ENCODE assay signal across 7 mouse cellular contexts in the genomic region with DNA sequence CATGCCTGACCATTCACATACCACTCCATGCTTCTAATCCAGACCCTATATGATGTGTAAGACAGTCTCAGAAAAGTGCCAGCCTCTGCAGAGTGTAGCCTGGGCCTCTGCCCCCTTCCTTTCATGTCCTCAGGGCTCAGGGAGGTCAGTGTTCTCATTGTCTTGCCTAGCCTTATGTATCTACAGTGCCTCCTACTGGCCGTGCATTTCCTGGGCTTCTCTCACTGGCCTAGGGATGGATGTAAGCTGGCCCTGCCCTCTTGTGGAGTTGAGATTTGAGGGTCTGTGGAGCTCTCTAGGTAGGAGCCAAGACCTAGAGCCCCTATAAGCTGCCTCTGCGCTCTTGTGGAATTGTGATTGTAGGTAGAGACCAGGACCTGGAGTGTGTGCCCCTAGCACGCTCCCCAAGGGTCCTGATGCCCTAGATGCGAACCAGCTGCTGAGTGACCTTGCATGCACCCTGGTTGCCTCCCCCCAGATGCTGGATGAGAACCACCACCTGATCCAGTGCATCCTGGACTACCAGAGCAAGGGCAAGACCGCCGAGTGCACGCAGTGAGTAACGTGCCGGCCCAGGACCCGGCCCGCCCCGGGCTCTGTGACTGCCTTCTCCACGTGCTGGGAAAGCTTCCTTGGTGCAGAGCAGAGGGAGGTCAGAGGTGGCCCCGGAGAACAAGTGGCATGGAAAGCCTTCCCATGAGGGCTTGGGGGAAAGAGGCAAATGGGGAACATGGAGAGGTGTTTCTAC. TPM values are rescaled to one million over a fixed set of nuclear protein-coding genes. Genes with fewer than 3 reads are reported as not detected.
DNase-seq lines count a peak whose midpoint lies in the region; TF ChIP-seq lines count a peak whose summit lies in the region.

No protein-coding gene starts in this region.

- H3K36me3 ChIP-seq in kidney, adult 2 months (ENCODE audit: control insufficient read depth, insufficient read depth, low read length) = 0 out of 2 replicates have a peak, but pooled peaks cover 2% of the 10 kb centered on the region
- H3K36me3 ChIP-seq in ES-Bruce4 (ENCODE audit: control insufficient read depth, insufficient read depth, low read length, poor library complexity, severe bottlenecking) = no peaks in the 10 kb centered on the region
- peaks cover 62% of the 10 kb centered on the region for H3K36me3 ChIP-seq in limb, embryonic 10.5 days

- no peak for DNase-seq in kidney, adult 2 months
- DNase-seq in kidney, adult 8-10 months = no peak
- DNase-seq in lung, postnatal 14 days = peak; percentile 44
- no peak for DNase-seq in limb, embryonic 10.5 days (ENCODE audit: low spot score)
- no peak for DNase-seq in layer of hippocampus, adult 18-20 months (ENCODE audit: low spot score in 2 of 2)

- no peak overlapping the region for H3K9ac ChIP-seq in ES-Bruce4 (ENCODE audit: low read depth, poor library complexity, severe bottlenecking)

- peak; percentile 50 for TF ChIP-seq CTCF in kidney, adult 2 months (conservative IDR thresholded peaks at IDR 0.05; ENCODE audit: insufficient read depth, insufficient read length, low read depth, low read length)
- TF ChIP-seq CTCF in ES-Bruce4 (IDR thresholded peaks at IDR 0.05; ENCODE audit: low read depth, low read length) = peak; percentile 51
- peak; percentile 34; the same call in 1 of the 2 replicates for TF ChIP-seq CTCF in bone marrow, adult 2 months (IDR thresholded peaks at IDR 0.05; ENCODE audit: control insufficient read depth, insufficient read depth, low read length)

- H3K4me1 ChIP-seq in kidney, adult 2 months (ENCODE audit: control insufficient read depth, insufficient read depth, low read length) = no peaks in the 10 kb centered on the region
- no peaks in the 10 kb centered on the region for H3K4me1 ChIP-seq in ES-Bruce4 (ENCODE audit: control insufficient read depth, insufficient read depth, low read length)
- no peaks in the 10 kb centered on the region for H3K4me1 ChIP-seq in bone marrow, adult 2 months (ENCODE audit: control insufficient read depth, insufficient read depth, low read length)
- peaks cover 9% of the 10 kb centered on the region; the same call in 1 of the 2 replicates for H3K4me1 ChIP-seq in limb, embryonic 10.5 days

- WGBS in kidney, adult 2 months = 86% methylated on average over 14 of the region's 14 CpGs
- 91% methylated on average over 14 of the region's 14 CpGs for WGBS in bone marrow, adult 2 months
- WGBS in limb, embryonic 10.5 days = 92% methylated on average over 14 of the region's 14 CpGs

- H3K27me3 ChIP-seq in kidney, adult 2 months (replicated peaks; ENCODE audit: control insufficient read depth, insufficient read depth, low read length) = no peaks in the 10 kb centered on the region
- H3K27me3 ChIP-seq in ES-Bruce4 (ENCODE audit: control insufficient read depth, insufficient read depth, low read length, poor library complexity, severe bottlenecking) = no peaks in the 10 kb centered on the region
- H3K27me3 ChIP-seq in limb, embryonic 10.5 days (ENCODE audit: low read depth, poor library complexity, severe bottlenecking) = no peaks in the 10 kb centered on the region

- TF ChIP-seq EP300 in ES-Bruce4 (IDR thresholded peaks at IDR 0.05; ENCODE audit: insufficient read depth, low read depth, low read length) = no peak

- H3K4me3 ChIP-seq in kidney, adult 2 months (ENCODE audit: insufficient read depth, low read depth, low read length) = no peak overlapping the region
- no peak overlapping the region for H3K4me3 ChIP-seq in ES-Bruce4 (ENCODE audit: low read depth, low read length)
- H3K4me3 ChIP-seq in bone marrow, adult 2 months (replicated peaks; ENCODE audit: control insufficient read depth, low read depth, low read length) = no peak overlapping the region
- H3K4me3 ChIP-seq in limb, embryonic 10.5 days = no peak overlapping the region

- H3K27ac ChIP-seq in kidney, adult 2 months (ENCODE audit: insufficient read depth, low read depth, low read length) = no peak overlapping the region
- H3K27ac ChIP-seq in ES-Bruce4 (ENCODE audit: insufficient read depth, low read length) = no peak overlapping the region
- H3K27ac ChIP-seq in bone marrow, adult 2 months (ENCODE audit: control insufficient read depth, insufficient read depth, low read depth, low read length, poor library complexity) = no peak overlapping the region
- no peak overlapping the region for H3K27ac ChIP-seq in limb, embryonic 10.5 days

- H3K9me3 ChIP-seq in ES-Bruce4 (replicated peaks; ENCODE audit: control insufficient read depth, insufficient read depth, low read length, poor library complexity, severe bottlenecking) = no peaks in the 10 kb centered on the region
- H3K9me3 ChIP-seq in limb, embryonic 10.5 days (replicated peaks) = no peaks in the 10 kb centered on the region

- TF ChIP-seq POLR2A in kidney, adult 2 months (IDR thresholded peaks at IDR 0.05; ENCODE audit: low read depth, low read length) = no peak
- no peak for TF ChIP-seq POLR2A in ES-Bruce4 (IDR thresholded peaks at IDR 0.05; ENCODE audit: insufficient read depth, low read length)
- no peak for TF ChIP-seq POLR2A in bone marrow, adult 2 months (IDR thresholded peaks at IDR 0.05; ENCODE audit: borderline replicate concordance, control insufficient read depth, low read depth, low read length)

RNA-seq across cellular contexts. Expression of a gene that starts 9.9 kb away (rescaled TPM):
- 6.7 and 7.5 TPM in 2 replicates for polyA plus RNA-seq in kidney, adult 2 months (2012; rRNA removed)
- 5.1 TPM in 2 replicates for polyA plus RNA-seq in ES-Bruce4 (2011; ENCODE audit: insufficient read depth, insufficient read length, low read depth, missing spikeins)
- polyA plus RNA-seq in bone marrow, adult 2 months (2011; ENCODE audit: insufficient read depth, insufficient read length, low replicate concordance, missing spikeins) = 1.4 and 1.9 TPM in 2 replicates
- polyA plus RNA-seq in limb, embryonic 10.5 days (2016; fragmentation: Nextera tagmentation; extraction: Ambion mirVana) = 5.8 and 7.4 TPM in 2 replicates
- 10 to 100 TPM; 45.3 to 45.8 TPM for total RNA-seq in layer of hippocampus, adult 18-20 months (2021)

RNA-seq across cellular contexts. Expression of a gene that starts 9.9 kb away (rescaled TPM):
- 156 and 185 TPM in 2 replicates for polyA plus RNA-seq in kidney, adult 2 months (2012; rRNA removed)
- polyA plus RNA-seq in ES-Bruce4 (2011; ENCODE audit: insufficient read depth, insufficient read length, low read depth, missing spikeins) = 257 and 264 TPM in 2 replicates
- 81.3 and 149 TPM in 2 replicates for polyA plus RNA-seq in bone marrow, adult 2 months (2011; ENCODE audit: insufficient read depth, insufficient read length, low replicate concordance, missing spikeins)
- 868 and 947 TPM in 2 replicates for polyA plus RNA-seq in limb, embryonic 10.5 days (2016; fragmentation: Nextera tagmentation; extraction: Ambion mirVana)
- total RNA-seq in layer of hippocampus, adult 18-20 months (2021) = 100 to 1,000 TPM; 163 to 171 TPM

RNA-seq across cellular contexts. Expression of a gene that starts 18.2 kb away (rescaled TPM):
- 24.3 and 26.2 TPM in 2 replicates for polyA plus RNA-seq in kidney, adult 2 months (2012; rRNA removed)
- polyA plus RNA-seq in ES-Bruce4 (2011; ENCODE audit: insufficient read depth, insufficient read length, low read depth, missing spikeins) = 12.4 and 14.7 TPM in 2 replicates
- 3.5 and 8.2 TPM in 2 replicates for polyA plus RNA-seq in bone marrow, adult 2 months (2011; ENCODE audit: insufficient read depth, insufficient read length, low replicate concordance, missing spikeins)
- polyA plus RNA-seq in limb, embryonic 10.5 days (2016; fragmentation: Nextera tagmentation; extraction: Ambion mirVana) = 32.1 and 33.1 TPM in 2 replicates
- 10 to 100 TPM; 17.9 to 18.9 TPM for total RNA-seq in layer of hippocampus, adult 18-20 months (2021)

RNA-seq across cellular contexts. Expression of a gene that starts 27.4 kb away (rescaled TPM):
- polyA plus RNA-seq in kidney, adult 2 months (2012; rRNA removed) = 27.2 and 29.5 TPM in 2 replicates
- polyA plus RNA-seq in ES-Bruce4 (2011; ENCODE audit: insufficient read depth, insufficient read length, low read depth, missing spikeins) = 55.6 and 59.8 TPM in 2 replicates
- 19.9 and 37.9 TPM in 2 replicates for polyA plus RNA-seq in bone marrow, adult 2 months (2011; ENCODE audit: insufficient read depth, insufficient read length, low replicate concordance, missing spikeins)
- polyA plus RNA-seq in limb, embryonic 10.5 days (2016; fragmentation: Nextera tagmentation; extraction: Ambion mirVana) = 8.1 and 9.1 TPM in 2 replicates
- total RNA-seq in layer of hippocampus, adult 18-20 months (2021) = 10 to 100 TPM; 97.5 to 98.5 TPM

RNA-seq across cellular contexts. Expression of a gene that starts 52.1 kb away (rescaled TPM):
- 0.08 and 0.17 TPM in 2 replicates for polyA plus RNA-seq in kidney, adult 2 months (2012; rRNA removed)
- 0.24 TPM in 1 of 2 replicates, not detected in the other for polyA plus RNA-seq in ES-Bruce4 (2011; ENCODE audit: insufficient read depth, insufficient read length, low read depth, missing spikeins)
- not detected in 2 replicates for polyA plus RNA-seq in bone marrow, adult 2 months (2011; ENCODE audit: insufficient read depth, insufficient read length, low replicate concordance, missing spikeins)
- not detected in 2 replicates for polyA plus RNA-seq in limb, embryonic 10.5 days (2016; fragmentation: Nextera tagmentation; extraction: Ambion mirVana)
- total RNA-seq in layer of hippocampus, adult 18-20 months (2021) = 10 to 100 TPM; 49.0 to 63.4 TPM
